Mouse (Mus musculus) forebrain, embryonic 13.5 days (tissue): ENCODE results near the gene Bcl2l14. TPM values are rescaled to one million over a fixed set of nuclear protein-coding genes. Genes with fewer than 3 reads are reported as not detected.

Experiments
- ATAC-seq: fragments of 200-750 bp; cut with Nextera tagmentation; 2 replicates; pipeline ENCODE4 v1.8.0; 2017
- H3K27ac ChIP-seq: fragments of 300-500 bp; sonication (generic); 2 replicates; pipeline ENCODE4 v1.5.1; 2015; ENCODE audit warnings: inconsistent platforms, mild to moderate bottlenecking, moderate library complexity
- H3K27me3 ChIP-seq: fragments of 300-500 bp; sonication (generic); 2 replicates; pipeline ENCODE4 v1.6.1; 2015; ENCODE audit warnings: mild to moderate bottlenecking, inconsistent platforms
- H3K36me3 ChIP-seq: fragments of 300-500 bp; sonication (generic); 2 replicates; pipeline ENCODE4 v1.6.1; 2015; ENCODE audit warnings: mild to moderate bottlenecking, inconsistent platforms; ENCODE audit not compliant: poor library complexity, severe bottlenecking
- H3K4me1 ChIP-seq: fragments of 300-500 bp; sonication (generic); 2 replicates; pipeline ENCODE4 v1.6.1; 2015; ENCODE audit warnings: inconsistent platforms
- H3K4me2 ChIP-seq: fragments of 300-500 bp; sonication (generic); 2 replicates; pipeline ENCODE4 v1.6.1; 2015; ENCODE audit warnings: inconsistent platforms, mild to moderate bottlenecking, moderate library complexity
- H3K4me3 ChIP-seq: fragments of 300-500 bp; sonication (generic); 2 replicates; pipeline ENCODE4 v1.5.1; 2015; ENCODE audit warnings: mild to moderate bottlenecking, inconsistent platforms
- H3K9ac ChIP-seq: fragments of 300-500 bp; sonication (generic); 2 replicates; pipeline ENCODE4 v1.6.1; 2015; ENCODE audit warnings: mild to moderate bottlenecking, inconsistent platforms
- H3K9me3 ChIP-seq: fragments of 300-500 bp; sonication (generic); replicated peaks from 2 replicates; pipeline ENCODE4 v1.6.1; 2016; ENCODE audit warnings: inconsistent platforms
- WGBS: fragments of 180-500 bp; shearing (Covaris S2); methylation state at CpG from one replicate; pipeline ENCODE4 v1.1.7; 2015; 5-methylcytosine and 5-hydroxymethylcytosine counted together
- polyA plus RNA-seq: library from polyadenylated mRNA; unstranded; fragments of >200 nt; fragmentation: Nextera tagmentation; extraction: Ambion mirVana; gene quantifications from 2 replicates; pipeline ENCODE4 v1.2.1, GENCODE M21; 2015

Bcl2l14 gene
- polyA plus RNA-seq, 1 experiment from 2014 or later = not detected

- Histone ChIP-seq H3K9me3 (no peaks in the 10 kb centered on the region), H3K9ac (no peak overlapping the region), H3K27me3 (no peaks in the 10 kb centered on the region), H3K36me3 (no peaks in the 10 kb centered on the region), H3K27ac (no peak overlapping the region), H3K4me2 (no peak overlapping the region), H3K4me3 (no peak overlapping the region), H3K4me1 (no peaks in the 10 kb centered on the region)
- 59% methylated on average over 18 of the region's 18 CpGs for WGBS
- no peak for ATAC-seq
Observed at GRCm38 (mm10) chr6:134413706-134414531, 17.8 kb downstream of the Bcl2l14 start.

GRCm38 (mm10) chr6:134414532-134414883 lies 18.4 kb downstream of the Bcl2l14 start:
- ATAC-seq = no peak
- H3K9ac ChIP-seq = no peak overlapping the region
- H3K4me2 ChIP-seq = no peak overlapping the region
- no peaks in the 10 kb centered on the region for H3K4me1 ChIP-seq
- H3K27me3 ChIP-seq = no peaks in the 10 kb centered on the region
- WGBS = 79% methylated on average over 4 of the region's 4 CpGs
- H3K36me3 ChIP-seq = no peaks in the 10 kb centered on the region
- no peak overlapping the region for H3K4me3 ChIP-seq
- no peak overlapping the region for H3K27ac ChIP-seq
- H3K9me3 ChIP-seq = no peaks in the 10 kb centered on the region

GRCm38 (mm10) chr6:134416556-134417105 lies 20.5 kb downstream of the Bcl2l14 start:
- Histone ChIP-seq H3K4me1 (no peaks in the 10 kb centered on the region), H3K4me3 (no peak overlapping the region), H3K9me3 (no peaks in the 10 kb centered on the region), H3K27me3 (no peaks in the 10 kb centered on the region), H3K9ac (no peak overlapping the region), H3K36me3 (no peaks in the 10 kb centered on the region), H3K4me2 (no peak overlapping the region), H3K27ac (no peak overlapping the region)
- no peak for ATAC-seq
- WGBS = 49% methylated on average over 3 of the region's 3 CpGs

GRCm38 (mm10) chr6:134417886-134418285 lies 21.8 kb downstream of the Bcl2l14 start:
- no peak for ATAC-seq
- 72% methylated on average over 3 of the region's 3 CpGs for WGBS
- no peak overlapping the region for H3K4me3 ChIP-seq
- H3K27me3 ChIP-seq = no peaks in the 10 kb centered on the region
- H3K4me1 ChIP-seq = no peaks in the 10 kb centered on the region
- H3K4me2 ChIP-seq = no peak overlapping the region
- no peaks in the 10 kb centered on the region for H3K36me3 ChIP-seq
- no peaks in the 10 kb centered on the region for H3K9me3 ChIP-seq
- H3K27ac ChIP-seq = no peak overlapping the region
- H3K9ac ChIP-seq = no peak overlapping the region

- Histone ChIP-seq H3K4me2 (no peak overlapping the region), H3K27ac (no peak overlapping the region), H3K9ac (no peak overlapping the region), H3K36me3 (no peaks in the 10 kb centered on the region), H3K9me3 (no peaks in the 10 kb centered on the region), H3K27me3 (no peaks in the 10 kb centered on the region), H3K4me1 (no peaks in the 10 kb centered on the region), H3K4me3 (no peak overlapping the region)
- no peak for ATAC-seq
- 88% methylated on average over 8 of the region's 8 CpGs for WGBS
Observed at GRCm38 (mm10) chr6:134420375-134420774, 24.3 kb downstream of the Bcl2l14 start.

GRCm38 (mm10) chr6:134421921-134422320 lies 25.8 kb downstream of the Bcl2l14 start:
- Histone ChIP-seq H3K27me3 (no peaks in the 10 kb centered on the region), H3K9me3 (no peaks in the 10 kb centered on the region), H3K36me3 (no peaks in the 10 kb centered on the region), H3K4me1 (no peaks in the 10 kb centered on the region), H3K4me2 (no peak overlapping the region), H3K9ac (no peak overlapping the region), H3K27ac (no peak overlapping the region), H3K4me3 (no peak overlapping the region)
- WGBS = 80% methylated on average over 6 of the region's 6 CpGs
- no peak for ATAC-seq

GRCm38 (mm10) chr6:134425216-134425717 lies 29.1 kb downstream of the Bcl2l14 start:
- Histone ChIP-seq H3K36me3 (no peaks in the 10 kb centered on the region), H3K4me1 (no peaks in the 10 kb centered on the region), H3K4me3 (no peak overlapping the region), H3K27me3 (no peaks in the 10 kb centered on the region), H3K9ac (no peak overlapping the region), H3K27ac (no peak overlapping the region), H3K9me3 (no peaks in the 10 kb centered on the region), H3K4me2 (peak overlapping the region; percentile 10; the same call in 1 of the 2 replicates)
- 44% methylated on average over 11 of the region's 11 CpGs for WGBS
- peak; percentile 84 for ATAC-seq

GRCm38 (mm10) chr6:134427165-134427564 lies 31.0 kb downstream of the Bcl2l14 start:
- no peaks in the 10 kb centered on the region for H3K27me3 ChIP-seq
- H3K36me3 ChIP-seq = no peaks in the 10 kb centered on the region
- no peaks in the 10 kb centered on the region for H3K9me3 ChIP-seq
- H3K4me2 ChIP-seq = no peak overlapping the region
- no peak overlapping the region for H3K9ac ChIP-seq
- no peak overlapping the region for H3K27ac ChIP-seq
- H3K4me3 ChIP-seq = no peak overlapping the region
- H3K4me1 ChIP-seq = no peaks in the 10 kb centered on the region
- WGBS = 79% methylated on average over 3 of the region's 3 CpGs
- ATAC-seq = no peak

- WGBS = 77% methylated on average over 5 of the region's 5 CpGs
Observed at GRCm38 (mm10) chr6:134428455-134428854, 32.3 kb downstream of the Bcl2l14 start.

GRCm38 (mm10) chr6:134430161-134430799 lies 34.2 kb downstream of the Bcl2l14 start:
- Histone ChIP-seq H3K9me3 (no peaks in the 10 kb centered on the region), H3K27ac (no peak overlapping the region), H3K36me3 (no peaks in the 10 kb centered on the region), H3K4me2 (no peak overlapping the region), H3K27me3 (no peaks in the 10 kb centered on the region), H3K4me1 (no peaks in the 10 kb centered on the region), H3K9ac (no peak overlapping the region), H3K4me3 (no peak overlapping the region)
- 88% methylated on average over 9 of the region's 9 CpGs for WGBS
- ATAC-seq = no peak

More at GRCm38 (mm10) chr6:134428455-134428854, 32.3 kb downstream of the Bcl2l14 start:
- Histone ChIP-seq H3K27ac (no peak overlapping the region), H3K9ac (no peak overlapping the region), H3K4me1 (no peaks in the 10 kb centered on the region), H3K27me3 (no peaks in the 10 kb centered on the region), H3K4me2 (no peak overlapping the region), H3K4me3 (no peak overlapping the region), H3K36me3 (no peaks in the 10 kb centered on the region), H3K9me3 (no peaks in the 10 kb centered on the region)
- ATAC-seq = no peak

- no peaks in the 10 kb centered on the region for H3K27me3 ChIP-seq
Observed at GRCm38 (mm10) chr6:134431583-134431982, 35.5 kb downstream of the Bcl2l14 start.

GRCm38 (mm10) chr6:134433281-134433680 lies 37.2 kb downstream of the Bcl2l14 start:
- H3K4me1 ChIP-seq = no peaks in the 10 kb centered on the region
- H3K27ac ChIP-seq = no peak overlapping the region
- H3K9me3 ChIP-seq = no peaks in the 10 kb centered on the region
- no peak for ATAC-seq
- H3K36me3 ChIP-seq = no peaks in the 10 kb centered on the region
- 87% methylated on average over 3 of the region's 3 CpGs for WGBS
- H3K4me2 ChIP-seq = no peak overlapping the region
- no peak overlapping the region for H3K9ac ChIP-seq
- H3K4me3 ChIP-seq = no peak overlapping the region
- no peaks in the 10 kb centered on the region for H3K27me3 ChIP-seq

More at GRCm38 (mm10) chr6:134431583-134431982, 35.5 kb downstream of the Bcl2l14 start:
- Histone ChIP-seq H3K4me1 (no peaks in the 10 kb centered on the region), H3K36me3 (no peaks in the 10 kb centered on the region), H3K4me3 (no peak overlapping the region), H3K27ac (no peak overlapping the region), H3K4me2 (no peak overlapping the region), H3K9me3 (no peaks in the 10 kb centered on the region), H3K9ac (no peak overlapping the region)
- WGBS = 68% methylated on average over 4 of the region's 4 CpGs
- ATAC-seq = no peak
